Mouse (Mus musculus) cerebellum, adult 2 months (tissue): ENCODE results near the gene Fstl5. TPM values are rescaled to one million over a fixed set of nuclear protein-coding genes. Genes with fewer than 3 reads are reported as not detected.
"Not testable (repeated sequence)": the region's sequence is repeated elsewhere in the genome, so short reads cannot be mapped to it uniquely, and the experiment has no call there.

Source experiments
- DNase-seq, 2 experiments: peaks; one replicate each; pipeline ENCODE4 v3.0.0; 2021
- H3K27ac ChIP-seq: fragments of 200-500 bp; 2 replicates; pipeline ENCODE4 v1.5.1; 2012; ENCODE audit warnings: low read length, control low read depth, inconsistent platforms; ENCODE audit not compliant: insufficient read depth
- H3K27me3 ChIP-seq: fragments of 200-500 bp; 2 replicates; pipeline ENCODE4 v1.6.1; 2012; ENCODE audit warnings: inconsistent platforms, mild to moderate bottlenecking, low read length, moderate library complexity; ENCODE audit not compliant: control insufficient read depth, insufficient read depth
- H3K4me1 ChIP-seq: fragments of 200-500 bp; 2 replicates; pipeline ENCODE4 v1.6.1; 2011; ENCODE audit warnings: low read length; ENCODE audit not compliant: control insufficient read depth, insufficient read depth
- H3K4me3 ChIP-seq: fragments of 200-500 bp; replicated peaks from 2 replicates; pipeline ENCODE3; 2011; ENCODE audit warnings: mild to moderate bottlenecking, low read depth, low read length, control low read depth; ENCODE audit not compliant: insufficient read depth
- CTCF ChIP-seq: fragments of 200-500 bp; IDR thresholded peaks from 2 replicates; pipeline ENCODE4 v1.5.1; 2011; ENCODE audit warnings: low read depth, mild to moderate bottlenecking, control low read depth, low read length, moderate library complexity, borderline replicate concordance; ENCODE audit not compliant: insufficient read depth
- POLR2A ChIP-seq: fragments of 200-500 bp; IDR thresholded peaks from 2 replicates; pipeline ENCODE4 v1.6.1; 2011; ENCODE audit warnings: low read length, control low read depth, borderline replicate concordance; ENCODE audit not compliant: insufficient read depth
- WGBS: fragments of 180-500 bp; shearing (Covaris S2); methylation state at CpG from one replicate; pipeline ENCODE4 v1.1.7; 2018; 5-methylcytosine and 5-hydroxymethylcytosine counted together
- polyA plus RNA-seq: library from polyadenylated mRNA; depleted of rRNA; stranded (reverse); fragments of >200 nt; gene quantifications from 2 replicates; pipeline ENCODE4 v1.2.3, GENCODE M21; 2012

The Fstl5 gene
- polyA plus RNA-seq, 1 experiment, result 14.4 TPM

- WGBS, result 93% methylated on average over 4 of the region's 4 CpGs
- no peak overlapping the region for H3K27ac ChIP-seq
- H3K4me3 ChIP-seq, result no peak overlapping the region
- TF ChIP-seq POLR2A (no peak), CTCF (no peak)
- H3K4me1 ChIP-seq, result no peaks in the 10 kb centered on the region
- no peak for DNase-seq
- no peaks in the 10 kb centered on the region for H3K27me3 ChIP-seq
Observed at GRCm38 (mm10) chr3:76336922-76337321, 262.9 kb downstream of the Fstl5 start.

GRCm38 (mm10) chr3:76367000-76367399, 292.9 kb downstream of the Fstl5 start:
- no peaks in the 10 kb centered on the region for H3K4me1 ChIP-seq
- TF ChIP-seq POLR2A (no peak), CTCF (no peak)
- no peaks in the 10 kb centered on the region for H3K27me3 ChIP-seq
- H3K27ac ChIP-seq, result no peak overlapping the region
- DNase-seq, result no peak
- no peak overlapping the region for H3K4me3 ChIP-seq

GRCm38 (mm10) chr3:76369910-76370309, 295.8 kb downstream of the Fstl5 start:
- TF ChIP-seq POLR2A, result no peak
- no peak for TF ChIP-seq CTCF

GRCm38 (mm10) chr3:76428775-76429372, 354.8 kb downstream of the Fstl5 start:
- TF ChIP-seq CTCF, result no peak
- no peak for TF ChIP-seq POLR2A
- H3K4me3 ChIP-seq, result no peak overlapping the region
- 51% methylated on average over 6 of the region's 6 CpGs for WGBS
- H3K27ac ChIP-seq, result no peak overlapping the region
- peaks cover 6% of the 10 kb centered on the region; the same call in 1 of the 2 replicates for H3K4me1 ChIP-seq
- H3K27me3 ChIP-seq, result no peaks in the 10 kb centered on the region
- DNase-seq, result peak; percentile 14 to 55

More at GRCm38 (mm10) chr3:76369910-76370309, 295.8 kb downstream of the Fstl5 start:
- H3K27ac ChIP-seq, result no peak overlapping the region
- no peaks in the 10 kb centered on the region for H3K27me3 ChIP-seq
- no peak for DNase-seq
- no peak overlapping the region for H3K4me3 ChIP-seq
- 79% methylated on average over 4 of the region's 4 CpGs for WGBS
- no peaks in the 10 kb centered on the region for H3K4me1 ChIP-seq

GRCm38 (mm10) chr3:76467229-76467874, 393.3 kb downstream of the Fstl5 start:
- Histone ChIP-seq H3K4me3 (no peak overlapping the region), H3K4me1 (no peaks in the 10 kb centered on the region), H3K27me3 (no peaks in the 10 kb centered on the region), H3K27ac (no peak overlapping the region)
- no peak for TF ChIP-seq POLR2A
- no peak for TF ChIP-seq CTCF
- DNase-seq, result no peak

GRCm38 (mm10) chr3:76468147-76468546, 394.1 kb downstream of the Fstl5 start:
- WGBS, result 74% methylated on average over 1 of the region's 1 CpGs
- Histone ChIP-seq H3K4me1 (no peaks in the 10 kb centered on the region), H3K27ac (no peak overlapping the region), H3K4me3 (no peak overlapping the region), H3K27me3 (no peaks in the 10 kb centered on the region)
- DNase-seq, result no peak
- no peak for TF ChIP-seq POLR2A
- no peak for TF ChIP-seq CTCF

GRCm38 (mm10) chr3:76507891-76508290, 433.8 kb downstream of the Fstl5 start:
- not testable (repeated sequence) for H3K27me3 ChIP-seq, H3K4me3 ChIP-seq, DNase-seq, H3K27ac ChIP-seq, H3K4me1 ChIP-seq
- WGBS, result 48% methylated on average over 3 of the region's 3 CpGs

GRCm38 (mm10) chr3:76508811-76509210, 434.7 kb downstream of the Fstl5 start:
- H3K4me1 ChIP-seq, result no peaks in the 10 kb centered on the region
- no peaks in the 10 kb centered on the region for H3K27me3 ChIP-seq
- TF ChIP-seq CTCF (no peak), POLR2A (no peak)
- no peak overlapping the region for H3K27ac ChIP-seq
- H3K4me3 ChIP-seq, result no peak overlapping the region
- WGBS, result 94% methylated on average over 14 of the region's 14 CpGs
- no peak for DNase-seq

- DNase-seq, result no peak
- Histone ChIP-seq H3K27me3 (no peaks in the 10 kb centered on the region), H3K4me3 (no peak overlapping the region), H3K4me1 (no peaks in the 10 kb centered on the region), H3K27ac (no peak overlapping the region)
- TF ChIP-seq CTCF (no peak), POLR2A (no peak)
Observed at GRCm38 (mm10) chr3:76567346-76567745, 493.3 kb downstream of the Fstl5 start.
